31 mouse cellular contexts compared by ENCODE assay signal in genomic region chr13:103199823-103200660, GRCm38 (mm10).
DNase-seq lines count a peak whose midpoint lies in the region; ATAC-seq and TF ChIP-seq lines count a peak whose summit lies in the region.
"Had no signal": no experiment of that assay in that cellular context is flagged by ENCODE, and none has a peak within 500 bp of the region (broad histone marks: within the 10 kb centered on the region; RNA-seq: fewer than 3 reads in every experiment).

No protein-coding gene starts in this region.

- TF ChIP-seq CTCF in cortical plate, adult 2 months (IDR thresholded peaks at IDR 0.05; ENCODE audit: extremely low read depth, insufficient read depth, low read length), result no peak

- H3K27ac ChIP-seq in cortical plate, adult 2 months (ENCODE audit: insufficient read depth, low read length), result peak overlapping the region; percentile 65; the same call in 1 of the 2 replicates
- no peak overlapping the region for H3K27ac ChIP-seq in forebrain, embryonic 16.5 days (ENCODE audit: low read length)
- H3K27ac ChIP-seq: embryonic facial prominence, embryonic 13.5 days; forebrain, embryonic 10.5 days; forebrain, embryonic 15.5 days; hindbrain, embryonic 10.5 days; hindbrain, embryonic 15.5 days; limb, embryonic 10.5 days; limb, embryonic 15.5 days; liver, embryonic 13.5 days; neural tube, embryonic 15.5 days had no signal

- no peak overlapping the region for H3K4me2 ChIP-seq in forebrain, embryonic 16.5 days (ENCODE audit: low read length)
- H3K4me2 ChIP-seq: embryonic facial prominence, embryonic 13.5 days; forebrain, embryonic 15.5 days; hindbrain, embryonic 15.5 days; limb, embryonic 15.5 days; liver, embryonic 13.5 days; neural tube, embryonic 15.5 days had no signal

- H3K4me1 ChIP-seq in cortical plate, adult 2 months (ENCODE audit: control insufficient read depth, insufficient read depth, low read length), result peaks cover 7% of the 10 kb centered on the region
- no peaks in the 10 kb centered on the region for H3K4me1 ChIP-seq in forebrain, embryonic 16.5 days (replicated peaks; ENCODE audit: control insufficient read depth, insufficient read depth, low read length)
- H3K4me1 ChIP-seq: forebrain, embryonic 15.5 days; limb, embryonic 10.5 days; liver, embryonic 13.5 days had no signal

- DNase-seq in frontal cortex, postnatal 14 days (ENCODE audit: low spot score in 2 of 2), result no peak
- DNase-seq in left cerebral cortex, adult 18-20 months (ENCODE audit: low spot score in 2 of 2), result peak; percentile 43 to 57
- no peak for DNase-seq in left cerebral cortex, postnatal 10 days (ENCODE audit: extremely low spot score in 1 of 2, low spot score in 2 of 2)
- DNase-seq in telencephalon, adult 2 months (ENCODE audit: low read depth, low spot score), result peak; percentile 82
- DNase-seq: adrenal gland, postnatal 10 days; cerebellum, adult 11 months; cerebellum, adult 9-11 months; gastrocnemius, postnatal 25 days; heart, adult 18-20 months; heart, postnatal 14 days; kidney, adult 11 months; kidney, postnatal 14 days; layer of hippocampus, adult 9-11 months; liver, embryonic 13.5 days; lung, adult 2 months; lung, postnatal 10 days; midbrain, embryonic 14.5 days; retina, postnatal 1 day had no signal

- H3K4me3 ChIP-seq in cortical plate, adult 2 months (ENCODE audit: insufficient read depth, low read length), result no peak overlapping the region
- no peak overlapping the region for H3K4me3 ChIP-seq in forebrain, embryonic 16.5 days (replicated peaks; ENCODE audit: low read length)
- H3K4me3 ChIP-seq: embryonic facial prominence, embryonic 13.5 days; forebrain, embryonic 10.5 days; forebrain, embryonic 15.5 days; hindbrain, embryonic 10.5 days; hindbrain, embryonic 15.5 days; limb, embryonic 10.5 days; limb, embryonic 15.5 days; liver, embryonic 13.5 days; neural tube, embryonic 15.5 days had no signal

- intact Hi-C loops in left cerebral cortex, postnatal 10 days (cut with DNase I), result no loop called here

- TF ChIP-seq POLR2A in cortical plate, adult 2 months (IDR thresholded peaks at IDR 0.05; ENCODE audit: extremely low read depth, insufficient read depth, low read length), result no peak

- no peaks in the 10 kb centered on the region for H3K9me3 ChIP-seq in forebrain, embryonic 16.5 days (ENCODE audit: control insufficient read depth, low read length)
- H3K9me3 ChIP-seq: embryonic facial prominence, embryonic 13.5 days; forebrain, embryonic 10.5 days; forebrain, embryonic 15.5 days; G1E; hindbrain, embryonic 10.5 days; hindbrain, embryonic 15.5 days; limb, embryonic 10.5 days; limb, embryonic 15.5 days; liver, embryonic 13.5 days; neural tube, embryonic 15.5 days had no signal

- ATAC-seq in frontal cortex, adult (ENCODE audit: low TSS enrichment), result peak; percentile 84
- ATAC-seq in forebrain, embryonic 16.5 days, result no peak
- ATAC-seq: forebrain, embryonic 15.5 days; inflammation-experienced regulatory T-cells, adult 6 months had no signal

- H3K36me3 ChIP-seq in forebrain, embryonic 16.5 days (ENCODE audit: control insufficient read depth, insufficient read depth), result no peaks in the 10 kb centered on the region
- H3K36me3 ChIP-seq: embryonic facial prominence, embryonic 13.5 days; forebrain, embryonic 10.5 days; forebrain, embryonic 15.5 days; G1E; hindbrain, embryonic 10.5 days; hindbrain, embryonic 15.5 days; limb, embryonic 10.5 days; limb, embryonic 15.5 days; liver, embryonic 13.5 days; neural tube, embryonic 15.5 days had no signal

- WGBS in forebrain, embryonic 16.5 days, result 41% methylated on average over 2 of the region's 2 CpGs

- H3K9ac ChIP-seq in forebrain, embryonic 16.5 days (replicated peaks; ENCODE audit: low read depth, low read length), result no peak overlapping the region
- H3K9ac ChIP-seq: embryonic facial prominence, embryonic 13.5 days; forebrain, embryonic 15.5 days; hindbrain, embryonic 15.5 days; limb, embryonic 15.5 days; liver, embryonic 13.5 days; neural tube, embryonic 15.5 days had no signal

- no peaks in the 10 kb centered on the region for H3K27me3 ChIP-seq in forebrain, embryonic 16.5 days (replicated peaks; ENCODE audit: control insufficient read depth, insufficient read depth, low read length)
- H3K27me3 ChIP-seq: embryonic facial prominence, embryonic 13.5 days; forebrain, embryonic 15.5 days; hindbrain, embryonic 15.5 days; limb, embryonic 15.5 days; liver, embryonic 13.5 days; neural tube, embryonic 15.5 days had no signal

Comparison
In these comparisons a context has a peak if more than half of its experiments do, and no peak if none do; other contexts are left out.
1. DNase-seq: peak in left cerebral cortex, adult 18-20 months (2 of 2) and telencephalon, adult 2 months (single experiment); none in frontal cortex, postnatal 14 days (0 of 2) and left cerebral cortex, postnatal 10 days (0 of 2).